Mouse (Mus musculus) adrenal gland, postnatal 4 days (tissue): ENCODE measurements at regions not wholly inside any gene's neighbourhood (a gene's known extent, or its start where the extent isn't known, plus 50 kb on each side); places are given as distances from the start of the nearest gene placed in this dataset.

Experiments used
- DNase-seq, 2 experiments: peaks; one replicate each; pipeline ENCODE4 v3.0.0; 2021 to 2022; ENCODE audit warnings: low spot score in 2 of 2, mixed read lengths in 2 of 2

DNA sequence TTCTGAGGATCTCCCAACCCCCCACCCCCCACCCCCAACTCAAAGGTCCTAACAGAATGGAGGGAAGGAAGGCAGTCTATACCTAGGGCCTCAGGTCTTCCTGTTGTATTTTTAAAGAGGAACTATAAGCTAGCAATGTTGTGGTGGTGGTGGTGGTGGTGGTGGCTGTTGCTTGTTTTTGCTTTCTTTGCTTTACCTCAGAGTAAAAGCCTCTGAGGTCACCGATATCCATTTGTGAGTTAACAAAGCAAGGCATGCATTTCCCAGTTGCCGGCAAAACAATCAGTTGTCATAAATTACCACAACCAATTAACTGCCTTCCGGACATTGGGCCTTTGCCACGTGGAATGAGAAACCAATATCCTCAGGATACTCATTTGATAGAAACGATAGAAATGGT is 191.9 kb upstream of the Map3k1 start:
- no peak for DNase-seq

DNA sequence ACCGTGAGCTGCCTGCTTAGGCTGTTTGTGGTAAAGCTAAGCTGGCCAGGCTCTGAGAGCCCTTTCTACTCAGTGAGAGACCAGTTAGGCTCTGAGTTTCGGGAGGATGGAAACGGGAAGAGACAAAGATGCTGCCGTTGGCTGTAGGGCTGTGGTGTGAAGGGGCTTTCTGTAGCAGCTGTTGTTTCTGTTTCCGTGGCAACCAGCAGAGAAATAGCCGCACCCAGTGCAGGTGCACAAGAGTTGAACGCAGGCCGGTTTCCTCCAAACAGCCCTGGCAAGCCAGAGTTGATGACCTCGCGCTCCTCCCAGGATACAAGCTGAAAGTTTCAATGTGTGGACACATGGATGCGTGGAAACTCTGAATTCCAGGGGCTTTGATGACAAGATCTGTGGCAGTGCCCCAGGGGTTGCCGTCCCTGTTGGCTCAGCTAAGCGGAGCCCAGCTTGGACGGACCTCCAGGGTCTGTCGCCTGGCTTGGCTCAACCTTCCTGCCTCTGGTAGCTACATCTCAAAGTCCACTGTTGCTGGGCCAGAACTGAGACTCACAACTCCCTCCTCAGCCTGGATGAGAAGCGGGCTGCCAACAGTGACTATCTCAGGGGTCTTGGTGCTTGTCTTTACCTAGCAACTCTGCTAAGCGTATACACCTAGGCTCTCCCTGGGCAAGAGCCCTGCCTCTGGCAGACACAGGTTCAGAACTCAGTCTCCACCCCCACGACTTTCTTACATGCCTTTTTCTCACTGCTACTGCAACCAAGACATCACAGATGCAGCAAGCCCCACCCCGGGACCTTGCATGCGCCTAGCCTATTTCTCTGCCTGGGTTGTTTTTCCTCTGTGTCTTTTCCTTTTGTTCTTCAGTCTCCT is 192.6 kb upstream of the Map3k1 start:
- DNase-seq = no peak

DNA sequence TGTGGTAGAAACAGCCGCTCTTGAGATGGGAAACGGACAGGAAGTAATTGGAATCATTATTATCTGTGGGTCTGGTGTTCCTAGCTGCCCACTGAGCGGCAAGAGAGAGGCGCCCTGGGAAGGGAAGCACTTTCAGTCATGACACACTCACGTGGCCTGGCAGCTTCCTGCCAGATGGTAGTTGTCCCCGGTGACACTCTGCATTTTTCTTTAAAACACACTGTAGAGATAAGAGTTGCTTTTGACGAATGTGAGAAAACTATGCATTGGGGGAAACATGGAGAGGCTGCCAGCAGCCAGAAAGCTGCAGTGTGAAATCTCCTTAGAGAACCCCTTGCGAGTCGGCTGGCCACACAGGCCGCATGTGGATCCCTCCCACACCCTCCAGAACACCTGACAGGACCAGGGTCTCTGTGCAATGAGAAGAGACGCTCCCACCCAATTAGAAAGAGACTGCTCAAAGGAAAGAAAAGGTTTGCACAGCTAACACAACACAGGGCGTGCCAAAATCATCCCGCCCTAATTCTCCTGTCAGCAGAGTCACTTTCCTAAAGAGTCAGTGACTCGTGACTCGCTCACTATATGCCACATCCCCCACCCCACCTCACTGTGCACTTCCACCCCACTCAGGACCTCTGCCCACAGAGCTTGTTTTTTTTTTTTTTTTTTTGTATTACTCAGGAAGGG is 194.0 kb upstream of the Map3k1 start:
- DNase-seq = no peak

- DNase-seq = no peak
Observed at GRCm38 (mm10) chr13:112003445-112003844, 194.7 kb upstream of the Map3k1 start.

DNA sequence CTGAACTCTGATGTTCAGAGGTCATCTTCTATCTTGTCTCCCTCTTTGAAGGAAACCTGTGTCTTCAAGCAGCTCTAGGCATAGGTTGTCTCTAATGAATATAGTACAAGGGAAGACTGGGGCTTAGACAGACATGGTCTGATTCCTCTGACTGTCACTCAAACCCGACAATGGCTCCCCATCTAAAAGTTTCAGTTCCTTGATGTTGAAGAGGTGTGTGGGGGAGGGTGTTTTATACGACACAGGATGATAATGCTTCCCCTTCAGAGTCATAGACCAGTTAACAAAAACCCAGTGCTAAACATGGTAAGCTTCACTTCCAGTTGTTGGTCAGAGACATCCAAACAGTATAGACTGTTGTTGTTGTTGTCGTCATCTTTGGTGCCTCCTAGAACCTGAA is 195.3 kb upstream of the Map3k1 start:
- no peak for DNase-seq

DNA sequence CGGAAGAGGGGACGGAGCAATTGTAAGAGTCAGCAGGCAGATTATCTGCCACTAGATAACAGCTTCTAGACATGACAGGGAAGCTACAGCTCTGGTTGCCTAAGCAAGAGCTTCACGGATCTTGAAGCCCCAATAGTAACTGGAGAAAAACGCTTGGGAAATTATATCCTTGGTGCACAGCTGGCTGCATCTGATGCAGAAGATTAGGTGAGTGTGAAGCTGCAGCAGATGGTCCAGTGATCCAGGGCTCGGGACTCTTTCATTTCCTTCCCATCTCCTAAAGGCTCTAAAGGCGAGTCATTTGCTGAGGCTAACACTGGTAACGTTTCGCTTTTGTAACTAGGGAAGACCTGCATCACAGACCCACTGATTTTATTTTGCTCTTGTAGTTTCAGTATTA is 196.6 kb upstream of the Map3k1 start:
- no peak for DNase-seq

GRCm38 (mm10) chr13:112008806-112009205 is 200.0 kb upstream of the Map3k1 start:
- no peak for DNase-seq

GRCm38 (mm10) chr13:112009288-112009687 is 200.5 kb upstream of the Map3k1 start:
- DNase-seq = no peak

DNA sequence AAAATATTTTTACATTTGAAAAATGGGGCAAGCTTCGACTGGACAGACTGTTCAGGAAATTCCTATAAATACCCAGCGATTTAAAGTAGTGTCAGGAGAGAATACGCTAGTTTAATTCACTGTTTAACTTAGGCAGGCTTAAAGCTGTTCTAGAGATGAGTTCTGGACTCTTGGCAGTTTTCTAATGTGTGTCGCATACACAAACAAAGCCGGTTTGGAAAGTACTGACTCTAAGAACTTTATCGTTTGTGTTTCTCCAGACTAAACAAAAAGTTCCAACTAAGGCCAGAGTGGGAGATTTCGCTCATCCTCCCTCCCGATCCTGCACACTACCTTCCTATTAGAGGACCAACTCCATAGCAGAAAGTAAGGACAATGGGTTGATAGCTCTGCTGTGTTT is 201.7 kb upstream of the Map3k1 start:
- DNase-seq = no peak

DNA sequence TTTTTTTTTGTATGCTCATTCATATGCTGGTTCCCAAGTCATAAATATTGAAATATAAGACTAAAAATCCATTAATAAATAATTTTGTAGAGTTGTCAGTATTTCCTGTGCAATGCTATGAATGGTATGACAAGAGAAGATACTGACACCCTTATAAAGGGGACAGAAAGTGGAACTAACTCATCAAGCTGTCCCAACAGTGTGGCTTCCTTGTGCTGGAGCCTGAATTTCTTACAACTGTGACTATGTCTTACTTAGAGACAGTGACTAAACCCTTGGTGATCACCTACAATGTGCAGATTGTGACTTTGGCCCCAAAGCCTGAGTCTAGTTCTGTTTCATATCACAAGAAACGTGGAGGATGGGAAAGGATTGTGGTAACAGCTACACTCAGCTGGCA is 203.8 kb upstream of the Map3k1 start:
- DNase-seq = no peak

GRCm38 (mm10) chr13:112015083-112015482 is 206.3 kb upstream of the Map3k1 start:
- no peak for DNase-seq

DNA sequence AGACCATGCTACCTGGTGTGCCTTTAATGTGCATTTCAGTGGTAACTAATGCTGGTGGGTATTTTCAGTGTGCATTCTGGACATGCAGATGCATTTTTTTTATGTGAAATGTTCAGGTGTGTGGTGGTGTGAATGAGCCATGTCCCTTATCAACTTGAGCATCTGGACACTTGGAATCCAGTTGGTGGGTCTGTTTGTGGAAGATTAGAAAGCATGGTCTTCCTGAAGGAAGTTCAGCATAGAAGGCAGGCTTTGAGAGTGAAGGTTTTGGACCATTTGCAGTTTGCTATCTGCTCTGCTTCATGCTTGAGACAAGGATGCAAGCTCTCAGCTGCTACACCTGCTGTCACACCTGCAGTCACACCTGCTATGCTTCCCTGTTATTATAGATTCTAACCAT is 207.5 kb upstream of the Map3k1 start:
- DNase-seq = no peak

GRCm38 (mm10) chr13:112018497-112019281 is 209.9 kb upstream of the Map3k1 start:
- DNase-seq = no peak

DNA sequence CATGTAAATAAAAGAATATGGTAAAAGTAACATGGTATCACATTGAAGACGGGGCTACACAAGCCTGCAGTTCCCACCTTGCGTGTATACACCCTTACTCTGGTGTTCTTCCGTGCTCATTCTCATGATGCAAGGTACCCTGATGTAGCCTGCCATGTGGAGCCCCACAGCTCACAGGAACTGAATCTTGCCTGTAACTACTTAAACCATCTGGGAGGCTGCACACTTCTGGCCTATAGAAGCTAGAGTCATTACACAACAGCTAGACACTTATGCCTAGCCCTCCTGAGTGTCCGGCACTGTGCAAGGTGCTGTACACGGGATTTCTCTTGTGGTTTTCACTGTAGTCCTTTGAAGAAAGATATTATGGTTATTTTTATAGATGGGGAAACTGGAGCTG is 210.8 kb upstream of the Map3k1 start:
- DNase-seq = no peak

DNA sequence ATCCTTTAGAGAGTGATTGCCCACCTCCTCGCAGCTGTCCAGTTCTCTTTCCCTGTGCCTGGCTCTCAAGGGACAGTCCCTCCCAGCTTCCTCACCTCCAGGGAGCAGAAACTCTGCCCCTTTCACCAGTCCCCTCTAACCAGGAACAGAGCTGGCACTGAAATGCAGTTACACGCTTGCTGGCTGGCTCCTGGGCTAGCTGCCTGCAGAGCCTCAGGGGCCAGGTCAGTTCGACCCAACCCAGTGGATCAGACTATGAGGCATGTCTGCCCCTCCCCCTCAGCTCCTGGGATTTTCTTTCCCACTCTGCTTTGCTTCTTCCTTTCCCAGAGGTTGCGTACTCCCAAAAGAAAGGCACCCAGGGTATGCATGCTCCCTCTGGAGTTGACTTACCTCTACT is 214.4 kb upstream of the Map3k1 start:
- DNase-seq = no peak

GRCm38 (mm10) chr13:112024667-112025585 is 216.1 kb upstream of the Map3k1 start:
- DNase-seq = no peak

DNA sequence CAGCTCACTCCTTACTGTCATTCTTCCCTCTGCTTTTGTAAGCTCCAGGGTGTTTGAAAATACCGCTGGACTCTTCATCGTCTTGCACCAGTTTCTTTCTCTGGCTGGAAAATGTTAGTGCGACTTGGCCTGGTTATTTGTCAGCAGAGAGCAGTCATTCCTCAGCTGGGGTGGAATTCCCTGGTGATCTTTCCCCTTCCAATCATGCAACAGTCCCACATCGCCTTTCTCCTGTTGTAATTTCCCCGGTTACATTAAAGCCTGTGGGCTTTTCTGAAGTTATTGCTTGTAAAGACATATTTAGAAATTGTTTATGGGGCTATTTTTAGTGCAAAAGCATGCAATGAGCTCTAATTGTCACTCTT is 216.8 kb upstream of the Map3k1 start:
- DNase-seq = no peak

GRCm38 (mm10) chr13:112027736-112028135 is 218.9 kb upstream of the Map3k1 start:
- DNase-seq = no peak

DNA sequence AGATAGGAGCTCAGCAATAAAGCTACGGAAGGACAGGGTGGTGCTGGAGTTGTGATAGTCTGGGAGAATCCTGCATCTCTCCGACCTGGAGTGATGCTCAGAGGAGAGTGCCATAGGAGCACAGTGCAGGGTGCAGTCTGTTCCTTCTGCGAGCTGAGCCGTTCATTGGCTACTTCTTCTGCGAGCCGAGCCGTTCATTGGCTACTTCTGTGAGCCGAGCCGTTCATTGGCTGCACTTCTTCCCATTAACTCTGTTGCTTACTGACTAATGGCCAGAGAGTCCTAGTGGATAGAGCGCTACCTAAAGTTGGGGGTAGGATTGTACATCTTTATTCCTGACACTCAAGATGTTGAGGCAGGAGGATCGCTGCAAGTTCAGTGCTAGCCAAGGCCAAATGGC is 222.3 kb upstream of the Map3k1 start:
- no peak for DNase-seq

DNA sequence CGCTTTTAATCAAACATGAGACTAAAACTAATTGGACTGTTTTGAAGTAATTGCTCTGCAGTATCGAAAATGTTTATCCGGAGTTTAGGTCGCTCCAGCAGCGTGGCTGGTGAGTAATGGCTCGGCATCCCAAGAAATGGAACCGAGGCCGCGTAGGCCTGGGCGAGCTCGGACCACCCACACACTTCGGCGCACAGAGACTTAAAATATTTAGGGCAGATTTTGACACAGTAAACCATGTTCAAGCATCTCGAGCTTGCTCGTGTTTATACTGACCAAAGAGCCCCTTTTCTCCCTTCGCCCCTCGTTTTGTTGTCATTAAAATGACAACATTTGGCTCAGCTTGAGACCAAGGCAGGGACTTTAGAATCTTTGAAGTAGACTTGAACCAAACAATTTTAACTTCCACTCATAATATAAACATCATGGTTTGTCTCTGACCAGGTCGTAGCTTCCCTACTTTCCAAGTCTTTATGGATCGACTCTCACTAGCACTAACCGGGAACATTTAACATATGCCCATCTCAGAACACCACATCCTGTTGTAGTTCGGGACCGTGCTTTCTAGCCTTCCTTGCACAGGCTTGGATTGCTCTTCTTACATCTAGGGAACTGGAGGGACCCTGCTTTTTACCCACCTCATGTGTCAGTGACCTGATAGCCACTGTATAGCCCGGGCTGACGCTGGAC is 223.0 kb upstream of the Map3k1 start:
- DNase-seq = no peak
